Mouse (Mus musculus) heart, embryonic 15.5 days (tissue): ENCODE results near the gene Msmp. TPM values are rescaled to one million over a fixed set of nuclear protein-coding genes. Genes with fewer than 3 reads are reported as not detected.

ENCODE experiments used
- ATAC-seq: fragments of 200-750 bp; cut with Nextera tagmentation; replicated peaks from 2 replicates; pipeline ENCODE4 v1.8.0; 2017; ENCODE audit warnings: low read depth, moderate TSS enrichment; ENCODE audit not compliant: insufficient number of reproducible peaks, insufficient read depth, low FRiP score
- H3K27ac ChIP-seq: fragments of 300-500 bp; sonication (generic); 2 replicates; pipeline ENCODE4 v1.5.1; 2015; ENCODE audit warnings: mild to moderate bottlenecking, inconsistent platforms
- H3K27me3 ChIP-seq: fragments of 300-500 bp; sonication (generic); 2 replicates; pipeline ENCODE4 v1.6.1; 2015; ENCODE audit warnings: inconsistent platforms
- H3K36me3 ChIP-seq: fragments of 300-500 bp; sonication (generic); 2 replicates; pipeline ENCODE4 v1.6.1; 2015; ENCODE audit warnings: mild to moderate bottlenecking, inconsistent platforms
- H3K4me1 ChIP-seq: fragments of 300-500 bp; sonication (generic); replicated peaks from 2 replicates; pipeline ENCODE4 v1.6.1; 2015; ENCODE audit warnings: inconsistent platforms
- H3K4me2 ChIP-seq: fragments of 300-500 bp; sonication (generic); 2 replicates; pipeline ENCODE4 v1.6.1; 2015; ENCODE audit warnings: inconsistent platforms, mild to moderate bottlenecking, moderate library complexity
- H3K4me3 ChIP-seq: fragments of 300-500 bp; sonication (generic); 2 replicates; pipeline ENCODE4 v1.5.1; 2015; ENCODE audit warnings: mild to moderate bottlenecking, inconsistent platforms
- H3K9ac ChIP-seq: fragments of 300-500 bp; sonication (generic); 2 replicates; pipeline ENCODE4 v1.6.1; 2015; ENCODE audit warnings: mild to moderate bottlenecking, inconsistent platforms
- H3K9me3 ChIP-seq: fragments of 300-500 bp; sonication (generic); replicated peaks from 2 replicates; pipeline ENCODE4 v1.6.1; 2016; ENCODE audit warnings: inconsistent platforms
- WGBS: fragments of 180-500 bp; shearing (Covaris S2); methylation state at CpG from one replicate; pipeline ENCODE4 v1.1.7; 2015; ENCODE audit warnings: mixed read lengths; 5-methylcytosine and 5-hydroxymethylcytosine counted together
- microRNA-seq: library from miRNA; unstranded; fragments of <30 nt; microRNA quantifications from one replicate; pipeline ENCODE4, GENCODE M21; 2016
- polyA plus RNA-seq: library from polyadenylated mRNA; unstranded; fragments of >200 nt; fragmentation: Nextera tagmentation; extraction: Ambion mirVana; gene quantifications from 2 replicates; pipeline ENCODE4 v1.2.1, GENCODE M21; 2015

The Msmp gene
- polyA plus RNA-seq, 1 experiment from 2014 or later: 0.20 TPM

- ATAC-seq: no peak
- Histone ChIP-seq H3K27me3 (no peaks in the 10 kb centered on the region), H3K4me2 (no peak overlapping the region), H3K36me3 (peaks cover 99% of the 10 kb centered on the region), H3K9me3 (no peaks in the 10 kb centered on the region), H3K9ac (no peak overlapping the region), H3K27ac (no peak overlapping the region), H3K4me1 (peaks cover 3% of the 10 kb centered on the region), H3K4me3 (no peak overlapping the region)
- WGBS: 84% methylated on average over 9 of the region's 9 CpGs
Measured at GRCm38 (mm10) chr4:43536031-43536430, 48.3 kb downstream of the Msmp start.

- peaks cover 7% of the 10 kb centered on the region for H3K4me1 ChIP-seq
- H3K4me3 ChIP-seq: no peak overlapping the region
- no peak overlapping the region for H3K27ac ChIP-seq
- 95% methylated on average over 8 of the region's 8 CpGs for WGBS
- no peak overlapping the region for H3K9ac ChIP-seq
- no peak overlapping the region for H3K4me2 ChIP-seq
- ATAC-seq: no peak
- H3K9me3 ChIP-seq: no peaks in the 10 kb centered on the region
- peaks cover 99% of the 10 kb centered on the region for H3K36me3 ChIP-seq
- no peaks in the 10 kb centered on the region for H3K27me3 ChIP-seq
Measured at GRCm38 (mm10) chr4:43535628-43536027, 48.7 kb downstream of the Msmp start.

DNA sequence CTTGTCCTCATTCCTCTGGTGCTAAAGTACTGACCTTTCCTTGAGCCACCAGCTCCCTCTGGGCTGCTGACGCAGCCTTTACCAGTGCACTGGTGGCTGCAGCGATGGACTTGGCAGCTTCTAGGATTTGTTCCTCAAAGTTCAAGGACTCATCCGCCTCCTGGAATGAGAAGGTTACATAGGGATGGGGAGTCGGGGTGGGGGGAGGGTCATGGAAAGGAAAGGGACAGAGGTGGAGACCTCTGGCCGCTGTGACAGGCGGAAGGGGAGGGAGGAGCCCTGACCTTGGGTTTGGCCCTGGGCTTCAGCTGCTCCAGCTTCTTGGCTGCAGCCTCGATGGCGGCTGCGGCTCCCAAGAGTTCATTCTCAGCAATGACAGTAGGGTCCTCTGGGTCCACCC lies 51.0 kb downstream of the Msmp start:
- H3K9me3 ChIP-seq: no peaks in the 10 kb centered on the region
- no peak for ATAC-seq
- no peak overlapping the region for H3K9ac ChIP-seq
- 81% methylated on average over 9 of the region's 9 CpGs for WGBS
- no peak overlapping the region for H3K4me2 ChIP-seq
- H3K27ac ChIP-seq: no peak overlapping the region
- H3K4me1 ChIP-seq: peaks cover 16% of the 10 kb centered on the region
- H3K36me3 ChIP-seq: peaks cover 75% of the 10 kb centered on the region
- H3K4me3 ChIP-seq: no peak overlapping the region
- no peaks in the 10 kb centered on the region for H3K27me3 ChIP-seq

Small RNA genes lying within 50 kb of the gene (microRNA-seq; reads per million reads assigned to microRNA genes)
- not detected for gene Gm25262

Other genes starting within 250 kb of the Msmp start
- 14.7 and 17.2 TPM in 2 replicates for gene Rusc2, start 202.5 kb downstream of the Msmp start, polyA plus RNA-seq
- gene Fam166b, start 155.4 kb downstream of the Msmp start, polyA plus RNA-seq: 0.16 and 0.18 TPM in 2 replicates
- 3.1 and 5.8 TPM in 2 replicates for gene Tesk1, start 142.6 kb downstream of the Msmp start, polyA plus RNA-seq
- 2.1 and 5.2 TPM in 2 replicates for gene Cd72, start 129.9 kb downstream of the Msmp start, polyA plus RNA-seq
- 0.10 and 1.4 TPM in 2 replicates for gene Sit1, start 100.8 kb downstream of the Msmp start, polyA plus RNA-seq
- gene Ccdc107, start 91.6 kb downstream of the Msmp start, polyA plus RNA-seq: 71.4 and 74.5 TPM in 2 replicates
- 34.4 and 35.9 TPM in 2 replicates for gene Arhgef39, start 84.8 kb downstream of the Msmp start, polyA plus RNA-seq
- gene Car9, start 77.5 kb downstream of the Msmp start, polyA plus RNA-seq: 2.3 and 2.4 TPM in 2 replicates
- 159 and 177 TPM in 2 replicates for gene Tpm2, start 60.7 kb downstream of the Msmp start, polyA plus RNA-seq
- gene Creb3, start 22.2 kb downstream of the Msmp start, polyA plus RNA-seq: 53.1 and 61.3 TPM in 2 replicates
- 76.3 and 77.6 TPM in 2 replicates for gene Tln1, start 21.8 kb downstream of the Msmp start, polyA plus RNA-seq
- 14.6 and 22.0 TPM in 2 replicates for gene Rgp1, start 5.8 kb downstream of the Msmp start, polyA plus RNA-seq
- 17.5 and 22.2 TPM in 2 replicates for gene Gba2, start 5.6 kb downstream of the Msmp start, polyA plus RNA-seq
- 6.7 and 10.8 TPM in 2 replicates for gene Npr2, start 47.4 kb upstream of the Msmp start, polyA plus RNA-seq
- 0.30 and 0.77 TPM in 2 replicates for gene Spag8, start 69.1 kb upstream of the Msmp start, polyA plus RNA-seq
- 150 and 188 TPM in 2 replicates for gene Hint2, start 72.0 kb upstream of the Msmp start, polyA plus RNA-seq
- gene Tmem8b, start 84.5 kb upstream of the Msmp start, polyA plus RNA-seq: 3.8 and 4.6 TPM in 2 replicates
- 1.6 and 4.0 TPM in 2 replicates for gene Fam221b, start 84.7 kb upstream of the Msmp start, polyA plus RNA-seq
- not detected in 2 replicates for gene Olfr70, start 116.3 kb upstream of the Msmp start, polyA plus RNA-seq
- gene Olfr71, start 125.8 kb upstream of the Msmp start, polyA plus RNA-seq: not detected in 2 replicates
- 1.1 and 1.5 TPM in 2 replicates for gene Hrct1, start 142.7 kb upstream of the Msmp start, polyA plus RNA-seq
- 0.31 and 0.42 TPM in 2 replicates for gene Spaar, start 145.5 kb upstream of the Msmp start, polyA plus RNA-seq
- gene Olfr159, start 186.5 kb upstream of the Msmp start, polyA plus RNA-seq: not detected in 2 replicates
- not detected in 2 replicates for gene Olfr156, start 239.4 kb upstream of the Msmp start, polyA plus RNA-seq